Mouse (Mus musculus) 416B (cell line): Measurements from ENCODE around the gene Setd6.

Experiments used
- DNase-seq: peaks from one replicate; pipeline ENCODE4 v3.0.0; 2011; ENCODE audit warnings: low read depth

Setd6 gene

DNA sequence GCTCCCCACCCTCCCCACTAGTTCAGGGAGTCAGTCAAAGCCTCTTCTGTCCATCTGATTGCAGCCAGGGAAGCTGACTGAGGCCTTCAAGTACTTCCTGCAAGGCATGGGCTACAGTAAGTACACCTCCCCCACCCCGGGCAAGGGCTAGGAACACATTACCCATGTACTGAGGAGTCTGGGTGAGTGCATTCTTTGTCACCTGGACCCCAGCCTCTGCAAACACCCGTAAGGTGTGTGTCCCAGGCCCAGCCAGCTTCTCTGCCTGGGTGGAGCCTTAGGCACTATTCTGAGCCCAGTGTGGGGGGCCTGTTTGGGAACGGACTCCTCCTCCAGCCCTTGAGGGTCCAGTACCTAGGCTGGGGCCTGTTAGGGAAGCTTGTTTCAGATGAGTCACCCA, 4.7 kb upstream of the Setd6 start:
- DNase-seq: no peak

DNA sequence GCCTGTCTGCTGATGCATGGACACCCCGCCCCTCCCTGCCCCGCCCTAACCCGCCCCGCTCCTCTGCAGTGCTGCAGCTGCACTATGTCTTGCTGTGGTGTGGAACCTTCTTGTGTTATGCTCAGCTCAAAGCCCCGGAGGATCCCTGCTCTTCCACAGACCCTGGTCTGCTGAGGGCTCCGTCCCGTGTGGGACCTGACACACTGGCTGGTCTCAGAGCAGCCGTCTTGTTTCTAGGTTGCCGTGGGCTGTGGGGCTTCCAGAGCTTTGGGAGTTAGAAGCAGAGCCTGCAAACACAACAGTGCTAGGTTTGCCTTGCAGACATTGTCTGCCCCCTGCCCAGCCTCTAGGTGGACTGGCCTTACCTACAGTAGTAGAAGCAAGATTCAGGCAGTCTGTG, 3.3 kb upstream of the Setd6 start:
- no peak for DNase-seq

DNA sequence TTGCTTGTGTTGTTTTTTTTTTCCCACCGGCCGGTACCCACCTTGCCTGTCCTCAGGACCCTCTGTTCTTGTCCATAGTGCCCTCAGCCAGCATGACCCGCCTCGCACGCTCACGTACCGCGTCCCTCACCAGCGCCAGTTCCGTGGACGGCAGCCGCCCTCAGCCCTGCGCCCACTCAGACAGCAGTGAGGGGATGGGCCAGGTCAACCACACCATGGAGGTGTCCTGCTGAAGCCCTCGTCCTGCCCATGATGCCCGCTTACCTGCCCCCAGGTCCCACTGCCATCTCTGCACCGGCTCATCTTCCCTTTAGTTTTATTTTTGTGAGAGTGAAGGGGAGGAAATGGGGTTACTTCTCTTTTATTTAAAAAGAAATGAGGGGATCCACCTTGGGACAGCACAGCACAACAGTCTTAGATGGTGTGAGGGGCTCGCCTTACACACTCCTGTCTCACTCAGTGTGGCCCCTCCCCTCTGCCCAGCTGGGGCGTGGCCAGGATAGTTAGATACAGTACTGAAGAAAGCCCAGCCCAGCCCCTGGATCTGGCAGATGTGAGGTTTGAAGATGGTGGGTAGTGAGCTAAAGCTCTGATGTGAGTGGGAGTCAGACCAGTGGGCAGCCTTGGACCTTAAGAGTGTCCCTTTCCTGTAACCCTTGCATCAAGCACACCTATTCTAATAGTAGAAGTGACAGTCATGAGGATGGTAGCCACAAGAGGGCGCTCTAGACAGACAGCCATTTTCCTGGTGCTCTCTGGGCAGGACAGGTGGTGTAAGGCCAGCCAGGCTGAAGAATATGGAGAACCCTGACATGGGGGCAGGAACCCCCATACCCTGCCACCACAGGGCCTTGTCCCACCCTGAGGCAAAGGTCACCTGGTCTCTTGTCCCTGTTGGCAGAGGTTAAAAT, 2.3 kb upstream of the Setd6 start:
- DNase-seq: peak; percentile 73

- DNase-seq: no peak
These were observed 1.3 kb upstream of the Setd6 start for GRCm38 (mm10) chr8:95714367-95714766.

- DNase-seq: no peak
These were observed 756 bp upstream of the Setd6 start for GRCm38 (mm10) chr8:95714837-95715413.

DNA sequence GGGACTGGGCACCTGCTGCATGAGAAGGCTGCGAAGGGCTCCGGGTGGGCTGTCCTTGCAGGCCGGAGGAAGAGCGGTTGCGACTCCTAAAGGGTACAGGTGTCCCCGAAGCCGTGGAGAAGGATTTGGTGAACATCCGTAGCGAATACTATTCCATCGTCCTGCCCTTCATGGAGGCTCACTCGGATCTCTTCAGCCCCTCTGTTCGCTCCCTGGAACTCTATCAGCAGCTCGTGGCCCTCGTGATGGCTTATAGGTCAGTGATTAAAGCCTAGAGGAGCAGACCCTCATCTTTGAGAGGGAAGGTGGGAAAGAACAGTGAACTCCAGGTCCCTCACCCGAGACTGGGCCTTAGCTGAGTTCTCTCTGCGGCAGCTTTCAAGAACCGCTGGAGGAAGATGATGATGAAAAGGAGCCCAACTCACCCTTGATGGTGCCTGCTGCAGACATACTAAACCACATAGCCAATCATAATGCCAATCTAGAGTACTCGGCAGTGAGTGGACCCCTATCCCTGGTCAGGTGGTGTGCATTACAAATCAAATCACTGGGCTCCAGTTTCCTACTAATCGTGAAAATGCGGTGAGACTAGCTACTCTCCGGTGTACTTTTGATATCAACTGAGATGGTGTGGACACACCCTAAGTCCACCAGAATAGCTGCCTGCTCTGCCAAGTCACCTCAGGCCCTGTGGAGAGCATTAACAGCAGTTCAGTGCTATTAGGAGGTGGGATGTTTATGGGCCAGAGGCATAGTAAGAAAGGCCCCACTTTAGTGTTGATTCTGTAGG, 1.1 kb downstream of the Setd6 start:
- DNase-seq: peak; percentile 49

- no peak for DNase-seq
These were observed 11.9 kb downstream of the Setd6 start for GRCm38 (mm10) chr8:95727625-95728024.

GRCm38 (mm10) chr8:95738596-95738995, 22.9 kb downstream of the Setd6 start:
- DNase-seq: peak; percentile 26

DNA sequence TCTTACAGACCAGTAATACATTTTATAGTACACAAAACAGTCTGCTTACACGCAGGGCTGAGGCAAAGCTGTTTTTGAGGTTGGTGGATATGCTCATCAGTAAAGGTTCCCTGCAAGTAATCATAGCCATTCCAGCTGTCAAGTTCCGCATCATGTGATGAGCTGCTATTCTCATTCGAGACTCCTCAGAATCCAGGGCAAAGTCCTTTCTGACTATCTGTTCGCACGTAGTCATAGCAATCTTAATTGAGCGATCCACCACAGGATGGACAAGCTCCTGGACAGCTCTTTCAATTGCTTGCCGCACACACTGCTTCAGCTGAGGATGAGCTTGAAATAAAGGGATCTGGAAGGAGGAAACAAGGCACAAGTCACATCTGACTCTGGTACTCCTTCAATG, 26.1 kb downstream of the Setd6 start:
- no peak for DNase-seq

DNA sequence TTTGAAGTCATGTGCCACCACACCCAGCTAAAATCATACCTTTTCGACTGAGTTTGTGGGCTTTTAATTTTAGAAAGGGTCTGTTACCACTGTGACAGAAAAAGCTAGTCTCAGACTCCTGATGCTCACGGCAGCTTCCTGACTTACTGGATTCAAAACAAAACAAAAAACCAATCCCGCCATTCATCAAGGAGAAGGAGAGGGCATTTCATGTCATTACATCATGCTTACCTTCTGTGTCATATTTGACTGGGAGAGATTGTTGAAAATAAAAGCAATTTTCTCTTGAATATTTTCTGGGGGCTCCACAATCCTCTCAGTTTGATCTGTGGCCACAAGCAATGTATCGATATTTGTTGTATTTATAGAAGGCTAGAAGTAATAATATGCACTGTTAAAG, 32.3 kb downstream of the Setd6 start:
- no peak for DNase-seq

DNA sequence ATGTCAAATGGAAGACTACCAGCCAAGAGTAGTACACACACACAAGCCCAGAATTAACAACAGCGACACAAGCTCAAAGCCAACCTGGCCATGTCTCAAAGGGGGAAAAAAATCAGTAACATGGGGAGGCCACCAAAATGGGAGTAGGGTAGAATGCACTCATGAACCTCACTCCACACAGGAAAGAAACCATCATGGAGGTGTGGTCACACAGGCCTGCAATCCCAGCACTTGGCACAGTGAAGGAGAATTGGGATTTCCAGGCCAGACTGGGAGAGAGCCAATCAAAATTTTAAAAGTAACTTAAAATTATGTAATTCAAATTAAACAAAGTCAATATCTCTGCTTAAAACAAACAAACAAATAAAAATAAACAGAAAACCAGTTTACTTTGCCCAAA, 36.2 kb downstream of the Setd6 start:
- no peak for DNase-seq

DNA sequence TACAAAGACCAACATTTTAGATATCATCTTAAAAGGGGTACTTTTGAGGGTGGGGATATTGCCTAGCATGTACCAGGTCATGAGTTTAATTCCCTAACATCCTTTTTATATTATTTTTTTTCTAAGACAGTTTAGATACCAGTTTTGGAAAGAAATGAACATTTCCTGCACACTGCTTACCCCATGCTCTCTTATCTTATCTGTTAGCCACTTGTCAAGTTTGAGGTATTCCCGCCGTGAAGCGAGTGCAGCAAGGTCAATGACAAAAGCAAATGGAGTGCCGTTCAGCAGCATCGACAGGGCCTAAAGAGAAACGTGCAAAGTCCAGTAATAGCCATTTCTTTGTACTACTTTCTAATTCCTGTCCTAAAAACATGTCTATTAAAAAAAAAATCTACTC, 44.6 kb downstream of the Setd6 start:
- no peak for DNase-seq

DNA sequence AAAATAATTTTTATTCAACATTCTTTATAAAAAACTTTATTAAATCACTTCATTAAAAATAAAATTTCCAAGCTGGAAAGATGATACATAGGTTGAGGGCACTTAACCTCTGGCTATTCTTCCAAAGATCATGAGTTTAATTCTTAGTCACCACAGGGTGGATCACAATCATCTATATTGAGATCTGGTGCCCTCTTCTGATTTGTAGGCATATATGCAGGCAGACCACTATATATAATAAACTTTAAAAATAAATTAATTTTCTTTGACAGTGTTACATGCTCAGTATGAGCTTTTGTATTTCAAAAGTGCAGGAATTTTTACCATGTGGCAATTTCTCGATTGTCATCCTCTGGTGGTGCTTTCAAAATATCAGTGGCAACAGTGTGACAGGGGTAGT, 48.5 kb downstream of the Setd6 start:
- DNase-seq: no peak
